Mouse (Mus musculus) midbrain, embryonic 15.5 days (tissue): ENCODE data around the gene Myoz1. TPM values are rescaled to one million over a fixed set of nuclear protein-coding genes. Genes with fewer than 3 reads are reported as not detected.
A peak's percentile ranks its signal among the peaks of the same experiment; 100 is the strongest.
"Not testable (repeated sequence)": the region's sequence is repeated elsewhere in the genome, so short reads cannot be mapped to it uniquely, and the experiment has no call there.

ENCODE experiments used
- ATAC-seq: fragments of 200-750 bp; cut with Nextera tagmentation; replicated peaks from 2 replicates; pipeline ENCODE4 v1.8.0; 2017; ENCODE audit warnings: moderate TSS enrichment
- H3K27ac ChIP-seq: fragments of 300-500 bp; sonication (generic); 2 replicates; pipeline ENCODE4 v1.5.1; 2015; ENCODE audit warnings: mild to moderate bottlenecking, inconsistent platforms
- H3K27me3 ChIP-seq: fragments of 300-500 bp; sonication (generic); replicated peaks from 2 replicates; pipeline ENCODE4 v1.6.1; 2015; ENCODE audit warnings: inconsistent platforms
- H3K36me3 ChIP-seq: fragments of 300-500 bp; sonication (generic); replicated peaks from 2 replicates; pipeline ENCODE4 v1.6.1; 2015; ENCODE audit warnings: inconsistent platforms
- H3K4me1 ChIP-seq: fragments of 300-500 bp; sonication (generic); 2 replicates; pipeline ENCODE4 v1.6.1; 2015; ENCODE audit warnings: inconsistent platforms
- H3K4me2 ChIP-seq: fragments of 300-500 bp; sonication (generic); 2 replicates; pipeline ENCODE4 v1.6.1; 2015; ENCODE audit warnings: inconsistent platforms, mild to moderate bottlenecking, moderate library complexity
- H3K4me3 ChIP-seq: fragments of 300-500 bp; sonication (generic); 2 replicates; pipeline ENCODE4 v1.5.1; 2015; ENCODE audit warnings: mild to moderate bottlenecking, inconsistent platforms
- H3K9ac ChIP-seq: fragments of 300-500 bp; sonication (generic); 2 replicates; pipeline ENCODE4 v1.6.1; 2015; ENCODE audit warnings: mild to moderate bottlenecking, inconsistent platforms
- H3K9me3 ChIP-seq: fragments of 300-500 bp; sonication (generic); 2 replicates; pipeline ENCODE4 v1.6.1; 2016; ENCODE audit warnings: inconsistent platforms
- WGBS: fragments of 180-500 bp; shearing (Covaris S2); methylation state at CpG from one replicate; pipeline ENCODE4 v1.1.7; 2015; ENCODE audit warnings: mixed read lengths; 5-methylcytosine and 5-hydroxymethylcytosine counted together
- polyA plus RNA-seq: library from polyadenylated mRNA; unstranded; fragments of >200 nt; fragmentation: Nextera tagmentation; extraction: Ambion mirVana; gene quantifications from 2 replicates; pipeline ENCODE4 v1.2.1, GENCODE M21; 2015

Gene Myoz1
- 0.17 and 0.50 TPM in 2 replicates for polyA plus RNA-seq

- WGBS = 33% methylated on average over 11 of the region's 11 CpGs
- no peak within 1 kb of the TSS for H3K27ac ChIP-seq
- no peaks in the 10 kb centered on the region for H3K36me3 ChIP-seq
Observed at GRCm38 (mm10) chr14:20656361-20656760, at the start of gene Myoz1. Gene Myoz1 (minus strand): TSS chr14:20656540.

GRCm38 (mm10) chr14:20703461-20703860, 47.1 kb upstream of the Myoz1 start:
- peaks cover 58% of the 10 kb centered on the region for H3K4me1 ChIP-seq
- H3K9me3 ChIP-seq, ATAC-seq, H3K27me3 ChIP-seq, H3K36me3 ChIP-seq: not testable (repeated sequence)
- H3K4me3 ChIP-seq = peak overlapping the region; percentile 66
- 11% methylated on average over 8 of the region's 8 CpGs for WGBS
- peak overlapping the region; percentile 74 for H3K9ac ChIP-seq
- H3K4me2 ChIP-seq = peak overlapping the region; percentile 72
- peak overlapping the region; percentile 85 for H3K27ac ChIP-seq

More at GRCm38 (mm10) chr14:20656361-20656760, at the start of gene Myoz1:
- H3K4me1 ChIP-seq = peaks cover 4% of the 10 kb centered on the region; the same call in 1 of the 2 replicates
- H3K9me3 ChIP-seq = no peaks in the 10 kb centered on the region
- ATAC-seq = no peak
- no peak within 1 kb of the TSS for H3K9ac ChIP-seq
- no peak within 1 kb of the TSS for H3K4me2 ChIP-seq
- H3K4me3 ChIP-seq = no peak within 1 kb of the TSS
- H3K27me3 ChIP-seq = no peaks in the 10 kb centered on the region; the same call in 1 of the 2 replicates

GRCm38 (mm10) chr14:20702741-20703381, 46.5 kb upstream of the Myoz1 start, which contains the start of gene Chchd1:
Gene Chchd1 (plus strand): TSS chr14:20703006.
- H3K9me3 ChIP-seq = no peaks in the 10 kb centered on the region
- H3K9ac ChIP-seq = peak within 1 kb of the TSS; percentile 74
- peaks cover 61% of the 10 kb centered on the region for H3K4me1 ChIP-seq
- peak within 1 kb of the TSS; percentile 72 for H3K4me2 ChIP-seq
- H3K4me3 ChIP-seq = peak within 1 kb of the TSS; percentile 66
- WGBS = under 1% methylated on average over 61 of the region's 61 CpGs
- peak within 1 kb of the TSS; percentile 85 for H3K27ac ChIP-seq
- no peaks in the 10 kb centered on the region for H3K27me3 ChIP-seq
- ATAC-seq = peak; percentile 69
- no peaks in the 10 kb centered on the region for H3K36me3 ChIP-seq

- Histone ChIP-seq H3K9me3 (no peaks in the 10 kb centered on the region), H3K9ac (peak overlapping the region; percentile 74), H3K4me3 (peak overlapping the region; percentile 66), H3K4me1 (peaks cover 67% of the 10 kb centered on the region), H3K27me3 (no peaks in the 10 kb centered on the region), H3K36me3 (no peaks in the 10 kb centered on the region), H3K4me2 (peak overlapping the region; percentile 72), H3K27ac (peak overlapping the region; percentile 85)
- WGBS = 15% methylated on average over 15 of the region's 15 CpGs
- ATAC-seq = peak; percentile 19; the same call in 1 of the 2 replicates
Observed at GRCm38 (mm10) chr14:20702096-20702740, 45.9 kb upstream of the Myoz1 start.

- Histone ChIP-seq H3K9me3 (no peaks in the 10 kb centered on the region), H3K27me3 (no peaks in the 10 kb centered on the region), H3K4me1 (peaks cover 69% of the 10 kb centered on the region), H3K4me3 (peak overlapping the region; percentile 66), H3K9ac (no peak overlapping the region), H3K4me2 (peak overlapping the region; percentile 72), H3K27ac (no peak overlapping the region), H3K36me3 (no peaks in the 10 kb centered on the region)
- WGBS = 86% methylated on average over 8 of the region's 8 CpGs
- no peak for ATAC-seq
Observed at GRCm38 (mm10) chr14:20701554-20701953, 45.2 kb upstream of the Myoz1 start.

GRCm38 (mm10) chr14:20700362-20700761, 44.0 kb upstream of the Myoz1 start:
- no peaks in the 10 kb centered on the region for H3K9me3 ChIP-seq
- no peak for ATAC-seq
- H3K4me1 ChIP-seq = peaks cover 74% of the 10 kb centered on the region
- no peak overlapping the region for H3K4me3 ChIP-seq
- H3K9ac ChIP-seq = no peak overlapping the region
- no peaks in the 10 kb centered on the region for H3K27me3 ChIP-seq
- no peaks in the 10 kb centered on the region for H3K36me3 ChIP-seq
- WGBS = 85% methylated on average over 3 of the region's 3 CpGs
- no peak overlapping the region for H3K4me2 ChIP-seq
- H3K27ac ChIP-seq = no peak overlapping the region

- WGBS = 83% methylated on average over 2 of the region's 2 CpGs
- Histone ChIP-seq H3K4me1 (peaks cover 74% of the 10 kb centered on the region), H3K27me3 (no peaks in the 10 kb centered on the region), H3K9ac (0 out of 2 replicates have a peak overlapping the region, but pooled peaks have one; percentile 0), H3K9me3 (no peaks in the 10 kb centered on the region), H3K4me2 (peak overlapping the region; percentile 84), H3K27ac (no peak overlapping the region), H3K36me3 (peaks cover 5% of the 10 kb centered on the region), H3K4me3 (0 out of 2 replicates have a peak overlapping the region, but pooled peaks have one; percentile 1)
- no peak for ATAC-seq
Observed at GRCm38 (mm10) chr14:20698515-20698914, 42.2 kb upstream of the Myoz1 start.

- Histone ChIP-seq H3K27me3 (no peaks in the 10 kb centered on the region), H3K9ac (peak overlapping the region; percentile 73; the same call in 1 of the 2 replicates), H3K4me1 (peaks cover 68% of the 10 kb centered on the region), H3K27ac (0 out of 2 replicates have a peak overlapping the region, but pooled peaks have one; percentile 35), H3K9me3 (no peaks in the 10 kb centered on the region), H3K4me3 (peak overlapping the region; percentile 70), H3K36me3 (peaks cover 18% of the 10 kb centered on the region), H3K4me2 (peak overlapping the region; percentile 84)
- WGBS = 9% methylated on average over 1 of the region's 1 CpGs
- ATAC-seq = no peak
Observed at GRCm38 (mm10) chr14:20696986-20697385, 40.6 kb upstream of the Myoz1 start.

GRCm38 (mm10) chr14:20695761-20696520, 39.6 kb upstream of the Myoz1 start:
- peak overlapping the region; percentile 84 for H3K4me2 ChIP-seq
- H3K27me3 ChIP-seq = no peaks in the 10 kb centered on the region
- H3K4me1 ChIP-seq = peaks cover 58% of the 10 kb centered on the region
- peak overlapping the region; percentile 96 for H3K27ac ChIP-seq
- H3K9ac ChIP-seq = peak overlapping the region; percentile 73
- no peaks in the 10 kb centered on the region for H3K9me3 ChIP-seq
- peak overlapping the region; percentile 70 for H3K4me3 ChIP-seq
- ATAC-seq = peak; percentile 5; the same call in 1 of the 2 replicates
- peaks cover 28% of the 10 kb centered on the region for H3K36me3 ChIP-seq
- WGBS = 14% methylated on average over 27 of the region's 27 CpGs

GRCm38 (mm10) chr14:20694884-20695760, 38.8 kb upstream of the Myoz1 start, which contains the start of gene Fut11:
Gene Fut11 (plus strand): TSS chr14:20694968.
- Histone ChIP-seq H3K27ac (peak within 1 kb of the TSS; percentile 96), H3K27me3 (no peaks in the 10 kb centered on the region), H3K9ac (peak within 1 kb of the TSS; percentile 73), H3K36me3 (peaks cover 32% of the 10 kb centered on the region), H3K9me3 (no peaks in the 10 kb centered on the region), H3K4me1 (peaks cover 50% of the 10 kb centered on the region), H3K4me3 (peak within 1 kb of the TSS; percentile 70), H3K4me2 (peak within 1 kb of the TSS; percentile 84)
- under 1% methylated on average over 111 of the region's 111 CpGs for WGBS
- peak; percentile 94 for ATAC-seq

- WGBS = 48% methylated on average over 13 of the region's 13 CpGs
- Histone ChIP-seq H3K27ac (peak overlapping the region; percentile 96), H3K4me1 (peaks cover 42% of the 10 kb centered on the region), H3K9ac (peak overlapping the region; percentile 73), H3K9me3 (no peaks in the 10 kb centered on the region), H3K36me3 (peaks cover 40% of the 10 kb centered on the region), H3K4me3 (peak overlapping the region; percentile 70), H3K4me2 (peak overlapping the region; percentile 84), H3K27me3 (no peaks in the 10 kb centered on the region)
- peak; percentile 45; the same call in 1 of the 2 replicates for ATAC-seq
Observed at GRCm38 (mm10) chr14:20694185-20694883, 38.0 kb upstream of the Myoz1 start.
